Mouse (Mus musculus): ENCODE results near the gene Irx3. TPM values are rescaled to one million over a fixed set of nuclear protein-coding genes. Genes with fewer than 3 reads are reported as not detected.

Gene Irx3
- polyA plus RNA-seq, 1 experiment from 2014 or later: 19.3 TPM

GRCm38 (mm10) chr8:91799681-91800522, 2.0 kb downstream of the Irx3 start:
- Histone ChIP-seq H3K36me3 (replicated peaks) (peaks cover 7% of the 10 kb centered on the region), H3K27ac (replicated peaks) (peak overlapping the region; percentile 94), H3K4me3 (peak overlapping the region; percentile 82), H3K27me3 (replicated peaks; ENCODE audit: low read depth, poor library complexity, severe bottlenecking) (peaks cover 98% of the 10 kb centered on the region), H3K9me3 (no peaks in the 10 kb centered on the region), H3K4me1 (peaks cover 82% of the 10 kb centered on the region)
- WGBS: under 1% methylated on average over 89 of the region's 89 CpGs
- DNase-seq (ENCODE audit: low spot score): peak; percentile 67

GRCm38 (mm10) chr8:91799016-91799581, 2.8 kb downstream of the Irx3 start:
- DNase-seq (ENCODE audit: low spot score): peak; percentile 41
- H3K27ac ChIP-seq (replicated peaks): peak overlapping the region; percentile 94
- H3K27me3 ChIP-seq (replicated peaks; ENCODE audit: low read depth, poor library complexity, severe bottlenecking): peaks cover 97% of the 10 kb centered on the region
- no peaks in the 10 kb centered on the region for H3K9me3 ChIP-seq
- H3K4me1 ChIP-seq: peaks cover 76% of the 10 kb centered on the region
- H3K36me3 ChIP-seq (replicated peaks): peaks cover 7% of the 10 kb centered on the region
- peak overlapping the region; percentile 82 for H3K4me3 ChIP-seq
- WGBS: 13% methylated on average over 16 of the region's 16 CpGs

GRCm38 (mm10) chr8:91797626-91798271, 4.1 kb downstream of the Irx3 start:
- Histone ChIP-seq H3K4me3 (peak overlapping the region; percentile 82), H3K27ac (replicated peaks) (peak overlapping the region; percentile 94), H3K27me3 (replicated peaks; ENCODE audit: low read depth, poor library complexity, severe bottlenecking) (peaks cover 97% of the 10 kb centered on the region), H3K9me3 (no peaks in the 10 kb centered on the region), H3K4me1 (peaks cover 76% of the 10 kb centered on the region), H3K36me3 (replicated peaks) (peaks cover 7% of the 10 kb centered on the region)
- WGBS: 1% methylated on average over 35 of the region's 35 CpGs
- DNase-seq (ENCODE audit: low spot score): peak; percentile 85

- DNase-seq (ENCODE audit: low spot score): peak; percentile 37
- H3K4me3 ChIP-seq: no peak overlapping the region
- peaks cover 70% of the 10 kb centered on the region for H3K27me3 ChIP-seq (replicated peaks; ENCODE audit: low read depth, poor library complexity, severe bottlenecking)
- no peaks in the 10 kb centered on the region for H3K9me3 ChIP-seq
- H3K36me3 ChIP-seq (replicated peaks): no peaks in the 10 kb centered on the region
- H3K27ac ChIP-seq (replicated peaks): no peak overlapping the region
- peaks cover 38% of the 10 kb centered on the region for H3K4me1 ChIP-seq
- WGBS: 15% methylated on average over 6 of the region's 6 CpGs
Measured at GRCm38 (mm10) chr8:91793846-91794245, 8.0 kb downstream of the Irx3 start.

- no peaks in the 10 kb centered on the region for H3K36me3 ChIP-seq (replicated peaks)
- 71% methylated on average over 9 of the region's 9 CpGs for WGBS
- H3K9me3 ChIP-seq: no peaks in the 10 kb centered on the region
- H3K27me3 ChIP-seq (replicated peaks; ENCODE audit: low read depth, poor library complexity, severe bottlenecking): peaks cover 19% of the 10 kb centered on the region
- DNase-seq (ENCODE audit: low spot score): no peak
- H3K4me3 ChIP-seq: no peak overlapping the region
- H3K27ac ChIP-seq (replicated peaks): no peak overlapping the region
- peaks cover 10% of the 10 kb centered on the region; the same call in 1 of the 2 replicates for H3K4me1 ChIP-seq
Measured at GRCm38 (mm10) chr8:91787194-91787895, 14.5 kb downstream of the Irx3 start.

- Histone ChIP-seq H3K27me3 (replicated peaks; ENCODE audit: low read depth, poor library complexity, severe bottlenecking) (0 out of 2 replicates have a peak, but pooled peaks cover 17% of the 10 kb centered on the region), H3K27ac (replicated peaks) (no peak overlapping the region), H3K4me1 (peaks cover 17% of the 10 kb centered on the region), H3K36me3 (replicated peaks) (no peaks in the 10 kb centered on the region), H3K9me3 (no peaks in the 10 kb centered on the region), H3K4me3 (no peak overlapping the region)
- 79% methylated on average over 5 of the region's 5 CpGs for WGBS
- no peak for DNase-seq (ENCODE audit: low spot score)
Measured at GRCm38 (mm10) chr8:91782940-91783339, 18.9 kb downstream of the Irx3 start.

GRCm38 (mm10) chr8:91782201-91782600, 19.7 kb downstream of the Irx3 start:
- Histone ChIP-seq H3K4me1 (peaks cover 23% of the 10 kb centered on the region), H3K9me3 (no peaks in the 10 kb centered on the region), H3K27ac (replicated peaks) (no peak overlapping the region), H3K36me3 (replicated peaks) (no peaks in the 10 kb centered on the region), H3K27me3 (replicated peaks; ENCODE audit: low read depth, poor library complexity, severe bottlenecking) (0 out of 2 replicates have a peak, but pooled peaks cover 17% of the 10 kb centered on the region), H3K4me3 (no peak overlapping the region)
- WGBS: 67% methylated on average over 7 of the region's 7 CpGs
- no peak for DNase-seq (ENCODE audit: low spot score)

- DNase-seq (ENCODE audit: low spot score): no peak
- peaks cover 24% of the 10 kb centered on the region for H3K4me1 ChIP-seq
- no peak overlapping the region for H3K4me3 ChIP-seq
- H3K9me3 ChIP-seq: no peaks in the 10 kb centered on the region
- H3K27ac ChIP-seq (replicated peaks): no peak overlapping the region
- WGBS: 81% methylated on average over 3 of the region's 3 CpGs
- H3K36me3 ChIP-seq (replicated peaks): no peaks in the 10 kb centered on the region
- 0 out of 2 replicates have a peak, but pooled peaks cover 20% of the 10 kb centered on the region for H3K27me3 ChIP-seq (replicated peaks; ENCODE audit: low read depth, poor library complexity, severe bottlenecking)
Measured at GRCm38 (mm10) chr8:91780648-91781047, 21.2 kb downstream of the Irx3 start.

GRCm38 (mm10) chr8:91768857-91769256, 33.0 kb downstream of the Irx3 start:
- no peaks in the 10 kb centered on the region for H3K9me3 ChIP-seq
- no peak overlapping the region for H3K4me3 ChIP-seq
- peaks cover 26% of the 10 kb centered on the region for H3K4me1 ChIP-seq
- H3K27me3 ChIP-seq (replicated peaks; ENCODE audit: low read depth, poor library complexity, severe bottlenecking): 0 out of 2 replicates have a peak, but pooled peaks cover 4% of the 10 kb centered on the region
- 0 out of 2 replicates have a peak overlapping the region, but pooled peaks have one; percentile 7 for H3K27ac ChIP-seq (replicated peaks)
- 79% methylated on average over 6 of the region's 6 CpGs for WGBS
- no peaks in the 10 kb centered on the region for H3K36me3 ChIP-seq (replicated peaks)
- DNase-seq (ENCODE audit: low spot score): no peak

- no peak for DNase-seq (ENCODE audit: low spot score)
- H3K9me3 ChIP-seq: no peaks in the 10 kb centered on the region
- 41% methylated on average over 8 of the region's 8 CpGs for WGBS
- no peak overlapping the region for H3K4me3 ChIP-seq
- H3K27me3 ChIP-seq (replicated peaks; ENCODE audit: low read depth, poor library complexity, severe bottlenecking): 0 out of 2 replicates have a peak, but pooled peaks cover 11% of the 10 kb centered on the region
- no peaks in the 10 kb centered on the region for H3K36me3 ChIP-seq (replicated peaks)
- H3K4me1 ChIP-seq: peaks cover 20% of the 10 kb centered on the region
- no peak overlapping the region; the same call in 1 of the 2 replicates for H3K27ac ChIP-seq (replicated peaks)
Measured at GRCm38 (mm10) chr8:91765411-91766034, 36.3 kb downstream of the Irx3 start.

- H3K27me3 ChIP-seq (replicated peaks; ENCODE audit: low read depth, poor library complexity, severe bottlenecking): peaks cover 19% of the 10 kb centered on the region; the same call in 1 of the 2 replicates
- 83% methylated on average over 7 of the region's 7 CpGs for WGBS
Measured at GRCm38 (mm10) chr8:91755566-91755965, 46.3 kb downstream of the Irx3 start.

More at GRCm38 (mm10) chr8:91755566-91755965, 46.3 kb downstream of the Irx3 start:
- Histone ChIP-seq H3K9me3 (peaks cover 4% of the 10 kb centered on the region; the same call in 1 of the 2 replicates), H3K4me1 (peaks cover 8% of the 10 kb centered on the region), H3K36me3 (replicated peaks) (no peaks in the 10 kb centered on the region), H3K4me3 (no peak overlapping the region), H3K27ac (replicated peaks) (no peak overlapping the region)
- no peak for DNase-seq (ENCODE audit: low spot score)
